In the genomic region with DNA sequence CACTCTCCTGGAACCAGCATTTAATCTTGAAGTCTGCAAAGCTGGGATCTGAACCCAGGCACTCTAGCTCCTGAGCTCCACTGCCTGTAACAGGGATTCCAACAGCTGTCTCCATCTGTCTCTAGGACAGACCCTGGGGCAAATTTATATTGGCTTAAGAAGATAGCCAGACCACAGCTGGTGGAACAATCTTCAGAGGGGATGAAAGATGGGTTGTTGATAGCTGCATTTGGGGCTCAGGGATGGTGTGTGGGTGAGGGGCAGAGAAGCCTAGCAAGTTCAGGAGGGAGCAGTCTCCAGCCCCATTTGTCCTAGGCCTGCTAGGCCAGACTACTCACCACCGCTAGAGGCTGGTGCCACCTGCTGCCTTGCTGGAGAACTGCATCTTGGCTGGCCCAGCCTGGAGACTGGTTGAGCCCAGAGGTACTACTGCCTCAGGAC, we compare ENCODE assay signal across 8 mouse cellular contexts.
DNase-seq lines count a peak whose midpoint lies in the region.

No protein-coding gene starts in this region.

- peak; percentile 90 to 91 for DNase-seq in adrenal gland, adult 18-20 months (ENCODE audit: low spot score in 2 of 2)
- peak; percentile 80 for DNase-seq in embryo, embryonic 9.5 days (ENCODE audit: extremely low spot score)
- DNase-seq in heart, adult 18-20 months, result peak; percentile 87 to 95
- DNase-seq in kidney, adult 11 months, result peak; percentile 87
- DNase-seq in left cerebral cortex, postnatal 36 days (ENCODE audit: low spot score in 2 of 2), result peak; percentile 70 to 78
- peak; percentile 80 for DNase-seq in midbrain, embryonic 10.5 days (ENCODE audit: low spot score)
- peak; percentile 77 for DNase-seq in right cerebral cortex, postnatal 25 days
- DNase-seq in urinary bladder, postnatal 25 days (ENCODE audit: low spot score), result peak; percentile 87

- H3K4me1 ChIP-seq in midbrain, embryonic 10.5 days, result peaks cover 68% of the 10 kb centered on the region

- no peaks in the 10 kb centered on the region for H3K36me3 ChIP-seq in midbrain, embryonic 10.5 days

- H3K27me3 ChIP-seq in midbrain, embryonic 10.5 days (ENCODE audit: low read depth, poor library complexity, severe bottlenecking), result no peaks in the 10 kb centered on the region

- H3K4me3 ChIP-seq in midbrain, embryonic 10.5 days, result no peak overlapping the region

- H3K27ac ChIP-seq in midbrain, embryonic 10.5 days (replicated peaks), result 0 out of 2 replicates have a peak overlapping the region, but pooled peaks have one; percentile 25

- intact Hi-C loops in left cerebral cortex, postnatal 36 days (cut with DNase I), result loop anchor here (1.0 to 2.0 kb wide), 2 partner anchors 76 to 121 kb away; no protein-coding TSS in a partner anchor

- 0% methylated on average over 1 of the region's 1 CpGs for WGBS in midbrain, embryonic 10.5 days

- no peaks in the 10 kb centered on the region for H3K9me3 ChIP-seq in midbrain, embryonic 10.5 days (replicated peaks)
